Mouse (Mus musculus) thymus, adult 2 months (tissue): ENCODE measurements around the gene Lsamp.

Experiments
- CTCF ChIP-seq: fragments of 200-500 bp; IDR thresholded peaks from 2 replicates; pipeline ENCODE4 v1.5.1; 2012; ENCODE audit warnings: mild to moderate bottlenecking, control low read depth, low read length, moderate library complexity, borderline replicate concordance; ENCODE audit not compliant: control insufficient read depth, poor library complexity, insufficient read depth; ENCODE audit errors: extremely low read depth
- POLR2A ChIP-seq: fragments of 200-500 bp; IDR thresholded peaks from 2 replicates; pipeline ENCODE4 v1.6.1; 2012; ENCODE audit warnings: mild to moderate bottlenecking, low read length, control low read depth, moderate library complexity; ENCODE audit not compliant: control insufficient read depth, poor library complexity, insufficient read depth; ENCODE audit errors: extremely low read depth

DNA sequence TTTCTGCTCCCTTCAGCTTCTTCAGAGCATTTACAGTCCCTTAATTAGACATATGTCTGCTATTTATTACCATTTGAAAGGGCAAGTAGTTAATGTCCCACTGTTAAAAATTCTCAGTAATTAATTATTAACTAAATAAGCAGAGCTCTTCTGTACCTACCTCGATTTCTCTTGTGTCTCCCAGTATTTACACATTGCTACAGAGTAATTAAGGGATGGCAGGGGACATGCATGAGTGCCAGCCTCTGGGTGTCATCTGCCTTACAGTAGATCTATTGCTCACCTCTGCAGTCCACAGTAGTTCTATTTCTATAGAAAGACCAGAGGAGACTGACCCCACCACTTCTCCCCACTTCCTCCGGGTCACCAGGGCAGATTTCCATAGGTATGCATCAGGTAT, 1581.1 kb downstream of the Lsamp start:
- no peak for TF ChIP-seq CTCF
- no peak for TF ChIP-seq POLR2A
